Mouse (Mus musculus) ES-Bruce4 (cell line): ENCODE measurements around the gene Sh3rf1.

Source experiments
- CTCF ChIP-seq: IDR thresholded peaks from one replicate; pipeline ENCODE4 v1.8.1; 2011; ENCODE audit warnings: low read depth, low read length
- EP300 ChIP-seq: IDR thresholded peaks from 2 replicates; pipeline ENCODE4 v1.6.1; 2011; ENCODE audit warnings: low read depth, low read length; ENCODE audit not compliant: insufficient read depth
- POLR2A ChIP-seq: IDR thresholded peaks from one replicate; pipeline ENCODE4 v1.8.1; 2011; ENCODE audit warnings: low read length; ENCODE audit not compliant: insufficient read depth

DNA sequence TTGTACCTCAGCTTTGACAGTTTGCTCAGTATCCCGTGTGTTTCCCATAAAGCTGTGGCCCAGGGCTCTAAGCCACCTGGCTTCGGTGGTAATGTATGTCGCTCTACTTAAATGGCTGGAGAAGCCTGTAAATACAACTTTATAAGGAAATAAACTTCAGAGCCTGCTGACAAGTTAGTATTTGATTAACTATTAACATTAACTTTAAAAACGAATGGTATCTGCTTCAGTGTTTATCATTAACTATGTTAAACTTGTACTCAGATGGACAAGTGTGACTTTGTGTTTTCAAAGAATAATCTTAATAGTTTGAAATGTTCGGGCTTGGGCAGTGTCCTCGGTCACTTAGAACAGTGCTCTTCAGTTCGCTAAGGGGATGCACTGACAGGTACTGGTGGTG is 151.5 kb downstream of the Sh3rf1 start:
- TF ChIP-seq CTCF (no peak), EP300 (no peak), POLR2A (no peak)
